Mouse (Mus musculus) stomach, postnatal 0 days (tissue): Measurements from ENCODE around the gene Gm17349.

ENCODE experiments used
- CTCF ChIP-seq: IDR thresholded peaks from 2 replicates; pipeline ENCODE4 v1.5.1; 2016; ENCODE audit warnings: antibody characterized with exemption, low read depth, mild to moderate bottlenecking, moderate library complexity
- EP300 ChIP-seq: optimal IDR thresholded peaks from 2 replicates; pipeline ENCODE3; 2016; ENCODE audit warnings: antibody characterized with exemption

- TF ChIP-seq CTCF (no peak), EP300 (no peak)
Measured at GRCm38 (mm10) chr15:99754204-99754603, 48.9 kb upstream of the Gm17349 start.
